Mouse (Mus musculus): ENCODE results near the gene Ttc28. TPM values are rescaled to one million over a fixed set of nuclear protein-coding genes. Genes with fewer than 3 reads are reported as not detected.
A peak's percentile ranks its signal among the peaks of the same experiment; 100 is the strongest.

Ttc28 gene
- total and polyA plus RNA-seq, 3 experiments = 1.1 to 1.8 TPM; not detected in 1

DNA sequence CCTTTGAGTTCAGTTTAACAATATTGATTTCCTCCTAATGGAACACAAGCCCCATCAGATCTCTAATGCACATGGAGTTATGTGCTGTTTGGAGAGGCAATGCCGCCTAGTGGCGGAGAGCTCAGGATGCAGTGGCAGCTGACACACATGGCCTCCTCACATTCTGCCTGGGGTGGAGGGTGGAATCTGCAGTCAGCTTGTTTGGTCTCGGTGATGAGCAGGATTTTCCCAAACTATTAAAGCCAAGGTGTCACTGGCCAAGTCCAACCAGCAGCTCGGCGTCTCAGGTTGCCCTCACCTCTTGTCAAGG, 329.0 kb downstream of the Ttc28 start:
- H3K4me3 ChIP-seq (ENCODE audit: control insufficient read depth in 1 of 2, insufficient read depth in 1 of 2, low read depth in 2 of 2, low read length in 2 of 2) = no peak overlapping the region
- no peak overlapping the region for H3K27ac ChIP-seq (ENCODE audit: control insufficient read depth, low read depth, low read length)
- no peaks in the 10 kb centered on the region for H3K36me3 ChIP-seq (ENCODE audit: control insufficient read depth in 1 of 2, insufficient read depth in 2 of 2, low read length in 2 of 2)
- H3K4me1 ChIP-seq (ENCODE audit: control insufficient read depth in 1 of 2, insufficient read depth in 2 of 2, low read length in 2 of 2) = no peaks in the 10 kb centered on the region
- DNase-seq (ENCODE audit: low read depth, low spot score) = peak; percentile 7
- H3K79me2 ChIP-seq (ENCODE audit: control insufficient read depth, insufficient read depth, low read length, poor library complexity) = no peaks in the 10 kb centered on the region
- peak; percentile 42 for TF ChIP-seq SMC3 (IDR thresholded peaks at IDR 0.05; ENCODE audit: low read depth, low read length)
- no peak for TF ChIP-seq POLR2A (IDR thresholded peaks at IDR 0.05; ENCODE audit: control insufficient read depth in 1 of 2, insufficient read depth in 1 of 2, low read depth in 1 of 2, low read length in 2 of 2, poor library complexity in 1 of 2)
- TF ChIP-seq RAD21 (IDR thresholded peaks at IDR 0.05; ENCODE audit: low read depth, low read length) = peak; percentile 38
- TF ChIP-seq TAL1 (IDR thresholded peaks at IDR 0.05; ENCODE audit: low read length) = no peak
- TF ChIP-seq CHD2 (IDR thresholded peaks at IDR 0.05; ENCODE audit: low read length) = no peak
- peak; percentile 13 to 56 (median 42); a peak in 3 of 6 replicates for TF ChIP-seq CTCF (IDR thresholded peaks at IDR 0.05 in 2 of 3, conservative IDR thresholded peaks at IDR 0.05 in 1 of 3; ENCODE audit: control insufficient read depth in 1 of 3, insufficient read depth in 1 of 3, low read depth in 2 of 3, low read length in 3 of 3, poor library complexity in 1 of 3, severe bottlenecking in 1 of 3)
- TF ChIP-seq KAT2A (conservative IDR thresholded peaks at IDR 0.05; ENCODE audit: low read depth, low read length) = no peak
- TF ChIP-seq MYB (IDR thresholded peaks at IDR 0.05; ENCODE audit: low read depth, low read length) = no peak
- no peaks in the 10 kb centered on the region for H3K9me3 ChIP-seq (replicated peaks; ENCODE audit: insufficient read depth, low read length)
- H3K9ac ChIP-seq (ENCODE audit: control insufficient read depth, low read depth, low read length, poor library complexity, severe bottlenecking) = no peak overlapping the region
- H3K27me3 ChIP-seq (ENCODE audit: control insufficient read depth in 1 of 2, insufficient read depth in 2 of 2, low read length in 2 of 2) = no peaks in the 10 kb centered on the region

DNA sequence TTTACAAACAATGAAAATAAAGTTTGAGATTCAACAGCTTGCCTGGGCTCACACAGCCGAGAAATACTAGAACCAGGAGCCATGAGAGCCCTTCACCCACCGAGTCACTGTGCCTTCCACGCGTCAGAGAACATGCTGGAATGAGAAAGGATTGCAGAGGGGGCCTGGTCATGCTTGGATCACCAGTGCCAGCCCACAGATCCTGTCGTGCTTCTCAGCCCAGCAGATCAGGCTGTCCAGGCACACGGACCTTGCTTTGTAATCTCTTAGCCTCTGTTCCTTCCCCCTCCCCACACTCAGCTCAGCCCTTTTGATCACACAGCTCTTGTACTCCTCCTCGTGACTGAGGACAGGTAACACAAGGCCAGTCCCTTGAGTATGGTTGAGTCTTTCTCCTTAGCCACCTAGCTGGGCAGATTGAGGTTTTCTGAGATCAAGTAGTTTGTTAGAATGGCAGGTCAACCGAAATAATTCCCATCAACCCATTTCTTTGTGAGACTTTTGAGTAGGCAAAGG, 334.4 kb downstream of the Ttc28 start:
- no peaks in the 10 kb centered on the region for H3K9me3 ChIP-seq (replicated peaks; ENCODE audit: insufficient read depth, low read length)
- no peaks in the 10 kb centered on the region for H3K79me2 ChIP-seq (ENCODE audit: control insufficient read depth, insufficient read depth, low read length, poor library complexity)
- H3K9ac ChIP-seq (ENCODE audit: control insufficient read depth, low read depth, low read length, poor library complexity, severe bottlenecking) = no peak overlapping the region
- DNase-seq (ENCODE audit: low read depth, low spot score) = no peak
- no peak overlapping the region for H3K27ac ChIP-seq (ENCODE audit: control insufficient read depth, low read depth, low read length)
- no peak for TF ChIP-seq KAT2A (conservative IDR thresholded peaks at IDR 0.05; ENCODE audit: low read depth, low read length)
- no peak for TF ChIP-seq MAFK (IDR thresholded peaks at IDR 0.05; ENCODE audit: borderline replicate concordance, low read depth, low read length)
- TF ChIP-seq MAX (IDR thresholded peaks at IDR 0.05; ENCODE audit: low read length) = no peak
- no peak for TF ChIP-seq TAL1 (IDR thresholded peaks at IDR 0.05; ENCODE audit: low read length)
- no peak for TF ChIP-seq UBTF (IDR thresholded peaks at IDR 0.05; ENCODE audit: borderline replicate concordance, insufficient read depth, low read depth, low read length)
- TF ChIP-seq NRF1 (IDR thresholded peaks at IDR 0.05; ENCODE audit: insufficient read depth, low read depth, low read length, poor library complexity, severe bottlenecking) = no peak
- TF ChIP-seq BHLHE40 (IDR thresholded peaks at IDR 0.05; ENCODE audit: borderline replicate concordance, low read depth, low read length) = no peak
- no peak for TF ChIP-seq POLR2AphosphoS2 (IDR thresholded peaks at IDR 0.05; ENCODE audit: low read length)
- TF ChIP-seq POLR2A (IDR thresholded peaks at IDR 0.05; ENCODE audit: control insufficient read depth in 1 of 2, insufficient read depth in 1 of 2, low read depth in 1 of 2, low read length in 2 of 2, poor library complexity in 1 of 2) = no peak
- TF ChIP-seq USF2 (IDR thresholded peaks at IDR 0.05; ENCODE audit: borderline replicate concordance in 1 of 2, insufficient read depth in 1 of 2, low read depth in 1 of 2, low read length in 2 of 2) = no peak
- no peak for TF ChIP-seq ZKSCAN1 (IDR thresholded peaks at IDR 0.05; ENCODE audit: low read depth, low read length)
- no peak for TF ChIP-seq ELF1 (IDR thresholded peaks at IDR 0.05; ENCODE audit: low read depth, low read length)
- H3K27me3 ChIP-seq (ENCODE audit: control insufficient read depth in 1 of 2, insufficient read depth in 2 of 2, low read length in 2 of 2) = no peaks in the 10 kb centered on the region
- H3K4me1 ChIP-seq (ENCODE audit: control insufficient read depth in 1 of 2, insufficient read depth in 2 of 2, low read length in 2 of 2) = no peaks in the 10 kb centered on the region
- H3K4me3 ChIP-seq (ENCODE audit: control insufficient read depth in 1 of 2, insufficient read depth in 1 of 2, low read depth in 2 of 2, low read length in 2 of 2) = no peak overlapping the region
- no peaks in the 10 kb centered on the region for H3K36me3 ChIP-seq (ENCODE audit: control insufficient read depth in 1 of 2, insufficient read depth in 2 of 2, low read length in 2 of 2)

Measured in MEL (cell line).